Mouse (Mus musculus): Measurements from ENCODE around the gene Ndufa12.

GRCm38 (mm10) chr10:94161051-94161765 lies 37.3 kb upstream of the Ndufa12 start:
- TF ChIP-seq CTCF (IDR thresholded peaks at IDR 0.05; ENCODE audit: low read depth) (no peak), EP300 (IDR thresholded peaks at IDR 0.05; ENCODE audit: low read depth) (no peak)

Measured in heart, postnatal 0 days (tissue).